In the genomic region with DNA sequence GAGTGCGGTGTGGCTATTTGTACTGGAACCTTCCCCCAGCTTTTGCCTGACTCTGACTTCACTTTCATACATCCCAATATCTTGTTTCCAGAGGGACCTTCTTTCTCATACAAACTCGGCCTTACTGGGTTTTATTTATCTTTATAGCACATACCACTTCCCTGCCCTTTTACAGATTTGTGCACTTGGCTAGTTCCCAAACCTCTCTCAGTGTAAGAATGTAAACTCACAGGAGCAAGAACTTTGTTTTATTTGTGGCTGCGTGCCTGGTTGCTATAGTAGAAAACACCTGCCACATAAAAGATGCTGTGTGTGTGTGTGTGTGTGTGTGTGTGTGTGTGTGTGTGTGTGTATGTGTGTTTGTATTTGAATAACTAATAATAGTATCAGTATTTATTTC, we compare ENCODE assay signal across 12 mouse cellular contexts. TPM values are rescaled to one million over a fixed set of nuclear protein-coding genes. Genes with fewer than 3 reads are reported as not detected.
DNase-seq lines count a peak whose midpoint lies in the region; ATAC-seq and TF ChIP-seq lines count a peak whose summit lies in the region.
"Had no signal": no experiment of that assay in that cellular context is flagged by ENCODE, and none has a peak within 500 bp of the region (broad histone marks: within the 10 kb centered on the region; RNA-seq: fewer than 3 reads in every experiment).

No protein-coding gene starts in this region.

- H3K4me2 ChIP-seq in forebrain, embryonic 13.5 days = no peak overlapping the region
- H3K4me2 ChIP-seq in forebrain, embryonic 15.5 days (replicated peaks) = no peak overlapping the region
- H3K4me2 ChIP-seq: hindbrain, embryonic 13.5 days; liver, embryonic 15.5 days had no signal

- ATAC-seq in forebrain, embryonic 13.5 days = peak; percentile 23; the same call in 1 of the 2 replicates
- ATAC-seq in forebrain, embryonic 15.5 days (replicated peaks) = no peak
- ATAC-seq: forebrain, embryonic 16.5 days had no signal

- H3K4me1 ChIP-seq in forebrain, embryonic 13.5 days = peaks cover 24% of the 10 kb centered on the region
- peaks cover 8% of the 10 kb centered on the region; the same call in 1 of the 2 replicates for H3K4me1 ChIP-seq in forebrain, embryonic 15.5 days
- no peaks in the 10 kb centered on the region; the same call in 1 of the 2 replicates for H3K4me1 ChIP-seq in cerebellum, adult 2 months (ENCODE audit: control insufficient read depth, insufficient read depth, low read length)
- H3K4me1 ChIP-seq: liver, embryonic 15.5 days had no signal

- TF ChIP-seq CTCF in cerebellum, adult 2 months (IDR thresholded peaks at IDR 0.05; ENCODE audit: borderline replicate concordance, insufficient read depth, low read depth, low read length) = no peak

- no peaks in the 10 kb centered on the region for H3K36me3 ChIP-seq in forebrain, embryonic 13.5 days (ENCODE audit: poor library complexity, severe bottlenecking)
- H3K36me3 ChIP-seq in forebrain, embryonic 15.5 days = no peaks in the 10 kb centered on the region
- H3K36me3 ChIP-seq: hindbrain, embryonic 13.5 days; liver, embryonic 15.5 days had no signal

- H3K4me3 ChIP-seq in forebrain, embryonic 13.5 days = no peak overlapping the region
- H3K4me3 ChIP-seq in forebrain, embryonic 15.5 days = no peak overlapping the region
- no peak overlapping the region for H3K4me3 ChIP-seq in cerebellum, adult 2 months (replicated peaks; ENCODE audit: insufficient read depth, low read depth, low read length)
- H3K4me3 ChIP-seq: hindbrain, embryonic 13.5 days; liver, embryonic 15.5 days had no signal

- 42% methylated on average over 3 of the region's 3 CpGs for WGBS in forebrain, embryonic 13.5 days
- 29% methylated on average over 3 of the region's 3 CpGs for whole genome bisulfite sequencing in forebrain, embryonic 15.5 days
- 71% methylated on average over 3 of the region's 3 CpGs for WGBS in cerebellum, adult 2 months

- TF ChIP-seq POLR2A in cerebellum, adult 2 months (IDR thresholded peaks at IDR 0.05; ENCODE audit: borderline replicate concordance, insufficient read depth, low read length) = no peak

- no peak overlapping the region for H3K27ac ChIP-seq in forebrain, embryonic 13.5 days
- H3K27ac ChIP-seq in forebrain, embryonic 15.5 days (replicated peaks) = no peak overlapping the region
- H3K27ac ChIP-seq in cerebellum, adult 2 months (ENCODE audit: insufficient read depth, low read length) = no peak overlapping the region
- H3K27ac ChIP-seq: hindbrain, embryonic 13.5 days; liver, embryonic 15.5 days had no signal

- peak; percentile 30 for DNase-seq in urinary bladder, postnatal 14 days (ENCODE audit: low spot score)
- no peak for DNase-seq in urinary bladder, postnatal 4 days (ENCODE audit: low spot score in 2 of 2)
- DNase-seq in lung, postnatal 10 days = peak; percentile 39
- DNase-seq in cerebellum, adult 2 months = no peak
- no peak for DNase-seq in thymus, postnatal 36 days
- DNase-seq in spleen, postnatal 4 days (ENCODE audit: low spot score in 2 of 2) = no peak
- DNase-seq: B cell, adult 2 months had no signal

- H3K9ac ChIP-seq in forebrain, embryonic 13.5 days = no peak overlapping the region
- H3K9ac ChIP-seq in forebrain, embryonic 15.5 days (replicated peaks) = no peak overlapping the region
- H3K9ac ChIP-seq: hindbrain, embryonic 13.5 days; liver, embryonic 15.5 days had no signal

- no peaks in the 10 kb centered on the region for H3K9me3 ChIP-seq in forebrain, embryonic 13.5 days (replicated peaks)
- H3K9me3 ChIP-seq in forebrain, embryonic 15.5 days = no peaks in the 10 kb centered on the region
- H3K9me3 ChIP-seq: hindbrain, embryonic 13.5 days; liver, embryonic 15.5 days had no signal

- no peaks in the 10 kb centered on the region for H3K27me3 ChIP-seq in forebrain, embryonic 13.5 days
- no peaks in the 10 kb centered on the region for H3K27me3 ChIP-seq in forebrain, embryonic 15.5 days
- no peaks in the 10 kb centered on the region for H3K27me3 ChIP-seq in cerebellum, adult 2 months (ENCODE audit: control insufficient read depth, insufficient read depth, low read length)
- H3K27me3 ChIP-seq: hindbrain, embryonic 13.5 days; liver, embryonic 15.5 days had no signal

RNA-seq across cellular contexts. Expression of a gene that starts 37.4 kb away (rescaled TPM):
- polyA plus RNA-seq in forebrain, embryonic 13.5 days (2015; fragmentation: Nextera tagmentation; extraction: Ambion mirVana) = 1.5 and 1.6 TPM in 2 replicates
- 1.2 and 1.6 TPM in 2 replicates for polyA plus RNA-seq in forebrain, embryonic 15.5 days (2015; fragmentation: Nextera tagmentation; extraction: Ambion mirVana)
- 6.2 and 6.9 TPM in 2 replicates for polyA plus RNA-seq in cerebellum, adult 2 months (2012; rRNA removed)

Comparison
In these comparisons a context has a peak if more than half of its experiments do, and no peak if none do; other contexts are left out.
1. DNase-seq: peak in urinary bladder, postnatal 14 days (single experiment) and lung, postnatal 10 days (single experiment); none in urinary bladder, postnatal 4 days (0 of 2), cerebellum, adult 2 months (0 of 2), thymus, postnatal 36 days (0 of 2) and spleen, postnatal 4 days (0 of 2).